In the genomic region with DNA sequence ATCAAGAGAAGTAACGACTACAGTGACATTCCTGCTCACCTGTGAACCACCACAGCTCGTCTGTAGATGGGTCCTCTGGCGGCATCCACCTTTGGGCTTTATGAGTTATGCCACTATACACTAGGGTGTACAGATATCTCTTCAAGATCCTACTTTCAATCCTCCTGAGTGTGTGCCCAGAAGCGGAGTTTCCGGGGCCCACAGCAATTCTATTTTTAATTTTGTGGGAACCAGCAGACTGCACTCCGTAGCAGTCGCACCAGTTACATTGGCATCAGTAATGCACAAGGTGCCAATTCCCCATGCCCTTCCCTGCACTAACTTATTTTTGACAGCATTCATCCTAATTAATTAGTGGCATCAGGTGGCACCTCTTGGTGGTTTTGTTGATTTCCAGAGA, we compare ENCODE assay signal across 20 mouse cellular contexts.
"Had no signal": no experiment of that assay in that cellular context is flagged by ENCODE, and none has a peak within 500 bp of the region (broad histone marks: within the 10 kb centered on the region; RNA-seq: fewer than 3 reads in every experiment).

No protein-coding gene starts in this region.

- DNase-seq: heart, postnatal 10 days; heart, postnatal 14 days; heart, postnatal 36 days; heart, postnatal 4 days; kidney, adult 11 months; kidney, adult 18-20 months; kidney, adult 2 months; kidney, adult 8-10 months; kidney, adult 9 months; kidney, postnatal 10 days; kidney, postnatal 14 days; kidney, postnatal 25 days; kidney, postnatal 4 days; layer of hippocampus, postnatal 36 days had no signal

- ATAC-seq: hindbrain, embryonic 16.5 days; hindbrain, postnatal 0 days; inflammation-experienced regulatory T-cells, adult 6 months; intestine, embryonic 15.5 days; intestine, embryonic 16.5 days; intestine, postnatal 0 days had no signal
